Mouse (Mus musculus): ENCODE results near the gene Bok. TPM values are rescaled to one million over a fixed set of nuclear protein-coding genes. Genes with fewer than 3 reads are reported as not detected.

Gene Bok
- polyA plus RNA-seq, 1 experiment from 2014 or later = 68.1 TPM

Other genes with a start within 250 kb of the Bok start
- 160 and 172 TPM in 2 replicates for gene Hdlbp, start 206.8 kb upstream of the Bok start, polyA plus RNA-seq (2015; fragmentation: Nextera tagmentation; extraction: Ambion mirVana)
- 4.2 and 6.2 TPM in 2 replicates for gene Farp2, start 173.6 kb upstream of the Bok start, polyA plus RNA-seq (2015; fragmentation: Nextera tagmentation; extraction: Ambion mirVana)
- 176 and 183 TPM in 2 replicates for gene Stk25, start 27.0 kb upstream of the Bok start, polyA plus RNA-seq (2015; fragmentation: Nextera tagmentation; extraction: Ambion mirVana)
- gene Atg4b, start 65.8 kb downstream of the Bok start, polyA plus RNA-seq (2015; fragmentation: Nextera tagmentation; extraction: Ambion mirVana) = 72.1 and 80.3 TPM in 2 replicates
- gene Thap4, start 69.2 kb downstream of the Bok start, polyA plus RNA-seq (2015; fragmentation: Nextera tagmentation; extraction: Ambion mirVana) = 47.2 and 49.7 TPM in 2 replicates
- gene Dtymk, start 116.3 kb downstream of the Bok start, polyA plus RNA-seq (2015; fragmentation: Nextera tagmentation; extraction: Ambion mirVana) = 231 and 238 TPM in 2 replicates
- gene Ing5, start 118.3 kb downstream of the Bok start, polyA plus RNA-seq (2015; fragmentation: Nextera tagmentation; extraction: Ambion mirVana) = 20.1 and 21.1 TPM in 2 replicates
- gene D2hgdh, start 139.2 kb downstream of the Bok start, polyA plus RNA-seq (2015; fragmentation: Nextera tagmentation; extraction: Ambion mirVana) = 15.4 and 17.2 TPM in 2 replicates
- 0.11 and 0.16 TPM in 2 replicates for gene Gal3st2, start 175.6 kb downstream of the Bok start, polyA plus RNA-seq (2015; fragmentation: Nextera tagmentation; extraction: Ambion mirVana)
- gene Gal3st2b, start 232.7 kb downstream of the Bok start, polyA plus RNA-seq (2015; fragmentation: Nextera tagmentation; extraction: Ambion mirVana) = not detected in 2 replicates

Measured in lung, embryonic 16.5 days (tissue).